Mouse (Mus musculus) midbrain, embryonic 16.5 days (tissue): ENCODE measurements around the gene Vamp2. TPM values are rescaled to one million over a fixed set of nuclear protein-coding genes. Genes with fewer than 3 reads are reported as not detected.

Experiments
- ATAC-seq: fragments of 200-750 bp; cut with Nextera tagmentation; 2 replicates; pipeline ENCODE4 v1.8.0; 2017; ENCODE audit warnings: moderate TSS enrichment
- H3K27ac ChIP-seq: fragments of 300-500 bp; sonication (generic); 2 replicates; pipeline ENCODE4 v1.5.1; 2014; ENCODE audit warnings: mild to moderate bottlenecking, low read length, mixed read lengths
- H3K27me3 ChIP-seq: fragments of 300-500 bp; sonication (generic); 2 replicates; pipeline ENCODE4 v1.6.1; 2014; ENCODE audit warnings: low read depth, low read length, mixed read lengths; ENCODE audit not compliant: control insufficient read depth, insufficient read depth
- H3K36me3 ChIP-seq: fragments of 300-500 bp; sonication (generic); 2 replicates; pipeline ENCODE4 v1.6.1; 2014; ENCODE audit warnings: mild to moderate bottlenecking, low read length, moderate library complexity, mixed read lengths; ENCODE audit not compliant: control insufficient read depth, insufficient read depth
- H3K4me1 ChIP-seq: fragments of 300-500 bp; sonication (generic); 2 replicates; pipeline ENCODE4 v1.6.1; 2014; ENCODE audit warnings: mild to moderate bottlenecking, low read length, mixed read lengths; ENCODE audit not compliant: control insufficient read depth, insufficient read depth
- H3K4me2 ChIP-seq: fragments of 300-500 bp; sonication (generic); 2 replicates; pipeline ENCODE4 v1.6.1; 2014; ENCODE audit warnings: mild to moderate bottlenecking, low read length, mixed read lengths
- H3K4me3 ChIP-seq: fragments of 300-500 bp; sonication (generic); 2 replicates; pipeline ENCODE4 v1.5.1; 2014; ENCODE audit warnings: low read depth, mild to moderate bottlenecking, low read length, moderate library complexity, mixed read lengths
- H3K9ac ChIP-seq: fragments of 300-500 bp; sonication (generic); 2 replicates; pipeline ENCODE4 v1.6.1; 2014; ENCODE audit warnings: low read depth, low read length, mixed read lengths
- H3K9me3 ChIP-seq: fragments of 300-500 bp; sonication (generic); replicated peaks from 2 replicates; pipeline ENCODE4 v1.6.1; 2014; ENCODE audit warnings: mild to moderate bottlenecking, low read length, mixed read lengths; ENCODE audit not compliant: control insufficient read depth, poor library complexity, severe bottlenecking
- WGBS: fragments of 180-500 bp; shearing (Covaris S2); extraction: QIAGEN DNeasy Blood & Tissue Kit; methylation state at CpG from one replicate; pipeline ENCODE4 v1.1.7; 2014; 5-methylcytosine and 5-hydroxymethylcytosine counted together
- polyA plus RNA-seq: library from polyadenylated mRNA; unstranded; fragments of >200 nt; fragmentation: Nextera tagmentation; extraction: Ambion mirVana; gene quantifications from 2 replicates; pipeline ENCODE4 v1.2.1, GENCODE M21; 2015

Vamp2 gene
- polyA plus RNA-seq, 1 experiment from 2014 or later = 438 TPM

- H3K4me1 ChIP-seq = peaks cover 10% of the 10 kb centered on the region
- 76% methylated on average over 3 of the region's 3 CpGs for WGBS
Observed at GRCm38 (mm10) chr11:69053848-69054247, 34.4 kb upstream of the Vamp2 start.

GRCm38 (mm10) chr11:69058265-69058664, 30.0 kb upstream of the Vamp2 start:
- Histone ChIP-seq H3K4me1 (peaks cover 24% of the 10 kb centered on the region), H3K9ac (peak overlapping the region; percentile 57), H3K4me3 (peak overlapping the region; percentile 87), H3K4me2 (peak overlapping the region; percentile 63), H3K27ac (peak overlapping the region; percentile 89), H3K9me3 (no peaks in the 10 kb centered on the region), H3K27me3 (no peaks in the 10 kb centered on the region), H3K36me3 (no peaks in the 10 kb centered on the region)
- ATAC-seq = no peak
- 68% methylated on average over 2 of the region's 2 CpGs for WGBS

More at GRCm38 (mm10) chr11:69053848-69054247, 34.4 kb upstream of the Vamp2 start:
- no peak for ATAC-seq
- Histone ChIP-seq H3K27ac (no peak overlapping the region), H3K9me3 (no peaks in the 10 kb centered on the region), H3K27me3 (no peaks in the 10 kb centered on the region), H3K9ac (no peak overlapping the region), H3K4me2 (no peak overlapping the region), H3K36me3 (no peaks in the 10 kb centered on the region), H3K4me3 (no peak overlapping the region)

- Histone ChIP-seq H3K27ac (peak overlapping the region; percentile 89), H3K9me3 (no peaks in the 10 kb centered on the region), H3K4me1 (peaks cover 24% of the 10 kb centered on the region), H3K4me3 (peak overlapping the region; percentile 87), H3K4me2 (peak overlapping the region; percentile 63), H3K36me3 (no peaks in the 10 kb centered on the region), H3K27me3 (no peaks in the 10 kb centered on the region), H3K9ac (peak overlapping the region; percentile 57)
- ATAC-seq = peak; percentile 18; the same call in 1 of the 2 replicates
- WGBS = 1% methylated on average over 19 of the region's 19 CpGs
Observed at GRCm38 (mm10) chr11:69058729-69059356, 29.4 kb upstream of the Vamp2 start.

- WGBS = under 1% methylated on average over 62 of the region's 64 CpGs
Observed at GRCm38 (mm10) chr11:69059357-69059974, 28.8 kb upstream of the Vamp2 start, which contains the start of gene Borcs6. Gene Borcs6 (plus strand): TSS chr11:69059717.

DNA sequence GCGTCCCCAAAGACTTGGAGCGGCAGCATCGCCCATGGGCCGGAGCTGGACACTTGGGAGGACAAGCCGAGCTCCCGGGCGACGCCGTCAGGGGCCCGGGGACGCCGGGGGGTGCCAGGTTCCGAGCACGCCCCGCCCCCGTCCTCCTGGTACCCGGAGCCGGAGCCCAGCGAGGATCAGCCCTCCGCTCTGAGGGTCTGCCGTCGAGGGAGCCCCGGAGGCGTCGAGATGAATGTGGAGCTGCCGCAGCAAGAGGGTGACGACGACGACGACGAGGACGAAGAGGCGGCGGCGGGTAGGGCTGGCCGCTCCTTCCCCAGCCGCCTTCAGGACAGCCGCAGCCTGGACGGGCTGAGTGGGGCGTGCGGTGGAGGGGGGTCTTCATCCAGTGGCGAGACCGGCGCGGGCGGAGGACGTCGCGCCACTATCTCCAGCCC, 28.3 kb upstream of the Vamp2 start:
- Histone ChIP-seq H3K36me3 (no peaks in the 10 kb centered on the region), H3K9ac (peak overlapping the region; percentile 85), H3K9me3 (no peaks in the 10 kb centered on the region), H3K4me2 (peak overlapping the region; percentile 80), H3K27me3 (no peaks in the 10 kb centered on the region), H3K4me1 (peaks cover 27% of the 10 kb centered on the region), H3K27ac (peak overlapping the region; percentile 93), H3K4me3 (peak overlapping the region; percentile 87)
- 0% methylated on average over 49 of the region's 49 CpGs for WGBS
- peak; percentile 46 for ATAC-seq

More at GRCm38 (mm10) chr11:69059357-69059974, 28.8 kb upstream of the Vamp2 start, which contains the start of gene Borcs6:
- Histone ChIP-seq H3K36me3 (no peaks in the 10 kb centered on the region), H3K4me3 (peak within 1 kb of the TSS; percentile 87), H3K9me3 (no peaks in the 10 kb centered on the region), H3K4me2 (peak within 1 kb of the TSS; percentile 80), H3K4me1 (peaks cover 27% of the 10 kb centered on the region), H3K27ac (peak within 1 kb of the TSS; percentile 93), H3K9ac (peak within 1 kb of the TSS; percentile 85), H3K27me3 (no peaks in the 10 kb centered on the region)
- peak; percentile 93 for ATAC-seq

GRCm38 (mm10) chr11:69060448-69061254, 27.6 kb upstream of the Vamp2 start:
- H3K9ac ChIP-seq = peak overlapping the region; percentile 85
- H3K4me2 ChIP-seq = peak overlapping the region; percentile 80
- peak overlapping the region; percentile 87 for H3K4me3 ChIP-seq
- H3K27me3 ChIP-seq = no peaks in the 10 kb centered on the region
- H3K9me3 ChIP-seq = no peaks in the 10 kb centered on the region
- H3K4me1 ChIP-seq = peaks cover 27% of the 10 kb centered on the region
- peak overlapping the region; percentile 93 for H3K27ac ChIP-seq
- 0 out of 2 replicates have a peak, but pooled peaks have one; percentile 1 for ATAC-seq
- H3K36me3 ChIP-seq = no peaks in the 10 kb centered on the region
- WGBS = under 1% methylated on average over 40 of the region's 40 CpGs

DNA sequence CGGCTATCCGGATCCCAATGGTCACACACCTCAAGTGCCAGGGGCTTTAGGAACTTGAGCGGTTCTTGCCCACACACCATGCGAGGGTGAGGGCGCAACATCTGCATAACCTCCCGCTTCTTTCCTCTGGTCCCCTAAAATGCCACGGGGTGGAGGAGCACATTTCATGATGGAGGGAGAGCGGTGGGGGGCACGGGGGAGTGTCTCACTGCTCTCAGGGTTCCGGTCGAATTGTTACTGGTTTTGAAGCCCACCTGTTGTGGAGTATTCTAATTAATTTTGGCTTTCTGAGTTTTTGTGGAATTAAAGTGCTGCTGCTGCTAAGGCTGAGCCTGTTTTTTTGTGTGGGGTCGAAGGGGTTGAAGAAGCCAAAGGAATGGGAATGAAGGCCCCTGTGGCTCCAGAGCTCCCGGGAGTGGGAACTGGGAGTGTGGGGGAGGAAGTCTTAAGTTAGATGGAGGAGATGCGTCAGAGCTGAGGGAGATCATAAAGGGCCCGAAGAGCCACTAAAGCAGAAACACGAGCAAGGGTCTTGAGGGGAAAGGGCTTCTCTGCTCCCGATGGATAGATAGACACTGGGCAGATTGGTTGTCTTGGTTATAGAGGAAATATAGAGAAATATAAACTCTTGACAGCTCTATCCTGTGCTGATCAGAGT, 26.9 kb upstream of the Vamp2 start:
- no peak overlapping the region for H3K27ac ChIP-seq
- WGBS = 6% methylated on average over 17 of the region's 17 CpGs
- peak overlapping the region; percentile 85 for H3K9ac ChIP-seq
- H3K9me3 ChIP-seq = no peaks in the 10 kb centered on the region
- no peaks in the 10 kb centered on the region for H3K27me3 ChIP-seq
- H3K4me1 ChIP-seq = peaks cover 32% of the 10 kb centered on the region
- peak overlapping the region; percentile 87 for H3K4me3 ChIP-seq
- no peaks in the 10 kb centered on the region for H3K36me3 ChIP-seq
- H3K4me2 ChIP-seq = peak overlapping the region; percentile 80
- no peak for ATAC-seq

DNA sequence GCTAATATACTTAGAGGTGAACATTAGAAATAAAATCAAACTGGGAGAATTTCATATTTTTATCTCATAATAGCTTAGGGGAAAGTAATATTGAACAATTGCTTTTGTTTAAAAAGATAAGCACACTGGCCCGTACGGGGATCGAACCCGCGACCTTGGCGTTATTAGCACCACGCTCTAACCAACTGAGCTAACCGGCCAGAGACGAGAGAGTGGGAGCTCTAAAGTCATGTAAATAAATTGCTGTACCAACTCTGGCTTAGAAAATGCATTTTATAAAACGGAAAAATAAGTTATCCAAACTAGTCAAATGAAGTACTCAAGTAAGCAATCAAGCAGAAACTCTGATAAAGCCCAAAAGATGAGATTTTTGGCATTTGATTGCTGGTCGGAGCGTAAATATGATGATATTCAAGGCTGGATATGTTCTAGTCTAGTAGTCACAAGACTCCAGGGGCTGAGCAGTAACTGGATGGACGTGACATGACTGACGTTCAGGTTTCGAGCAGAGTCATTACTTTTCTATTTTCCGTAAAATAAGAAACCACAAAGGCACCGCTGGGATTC, 26.0 kb upstream of the Vamp2 start:
- Histone ChIP-seq H3K9ac (no peak overlapping the region), H3K36me3 (no peaks in the 10 kb centered on the region), H3K4me3 (peak overlapping the region; percentile 63), H3K4me2 (peak overlapping the region; percentile 80), H3K27me3 (no peaks in the 10 kb centered on the region), H3K4me1 (peaks cover 39% of the 10 kb centered on the region), H3K9me3 (no peaks in the 10 kb centered on the region), H3K27ac (peak overlapping the region; percentile 54)
- ATAC-seq = no peak
- under 1% methylated on average over 17 of the region's 17 CpGs for WGBS
